Mouse (Mus musculus) hindbrain, embryonic 11.5 days (tissue): ENCODE data around the gene Dag1. TPM values are rescaled to one million over a fixed set of nuclear protein-coding genes. Genes with fewer than 3 reads are reported as not detected.

Source experiments
- ATAC-seq: fragments of 200-750 bp; cut with Nextera tagmentation; 2 replicates; pipeline ENCODE4 v1.8.0; 2017; ENCODE audit warnings: mild to moderate bottlenecking, moderate TSS enrichment, moderate library complexity; ENCODE audit not compliant: low FRiP score
- DNase-seq: peaks from one replicate; pipeline ENCODE4 v3.0.0-alpha.2; 2015; ENCODE audit warnings: low spot score
- H3K27ac ChIP-seq: fragments of 300-500 bp; sonication (generic); 2 replicates; pipeline ENCODE4 v1.5.1; 2014; ENCODE audit warnings: mild to moderate bottlenecking, low read depth, low read length
- H3K27me3 ChIP-seq: fragments of 300-500 bp; sonication (generic); 2 replicates; pipeline ENCODE4 v1.6.1; 2014; ENCODE audit warnings: mild to moderate bottlenecking, low read length, moderate library complexity, mixed read lengths; ENCODE audit not compliant: control insufficient read depth, insufficient read depth
- H3K36me3 ChIP-seq: fragments of 300-500 bp; sonication (generic); 2 replicates; pipeline ENCODE4 v1.6.1; 2014; ENCODE audit warnings: mild to moderate bottlenecking, low read length, moderate library complexity, mixed read lengths; ENCODE audit not compliant: control insufficient read depth, insufficient read depth
- H3K4me1 ChIP-seq: fragments of 300-500 bp; sonication (generic); replicated peaks from 2 replicates; pipeline ENCODE4 v1.6.1; 2014; ENCODE audit warnings: low read length, mixed read lengths; ENCODE audit not compliant: control insufficient read depth, insufficient read depth
- H3K4me2 ChIP-seq: fragments of 300-500 bp; sonication (generic); replicated peaks from 2 replicates; pipeline ENCODE4 v1.6.1; 2014; ENCODE audit warnings: mild to moderate bottlenecking, low read depth, low read length
- H3K4me3 ChIP-seq: fragments of 300-500 bp; sonication (generic); 2 replicates; pipeline ENCODE4 v1.5.1; 2014; ENCODE audit warnings: low read depth, low read length
- H3K9ac ChIP-seq: fragments of 300-500 bp; sonication (generic); 2 replicates; pipeline ENCODE4 v1.6.1; 2014; ENCODE audit warnings: low read depth, low read length
- H3K9me3 ChIP-seq: fragments of 300-500 bp; sonication (generic); 2 replicates; pipeline ENCODE4 v1.6.1; 2016; ENCODE audit warnings: low read length; ENCODE audit not compliant: control insufficient read depth
- WGBS: fragments of 180-500 bp; shearing (Covaris S2); extraction: QIAGEN DNeasy Blood & Tissue Kit; methylation state at CpG from one replicate; pipeline ENCODE4 v1.1.7; 2014; 5-methylcytosine and 5-hydroxymethylcytosine counted together
- polyA plus RNA-seq: library from polyadenylated mRNA; unstranded; fragments of >200 nt; fragmentation: Nextera tagmentation; extraction: Ambion mirVana; gene quantifications from 2 replicates; pipeline ENCODE4 v1.2.1, GENCODE M21; 2014

Gene Dag1
- polyA plus RNA-seq, 1 experiment from 2014 or later = 51.0 TPM

- WGBS = 63% methylated on average over 5 of the region's 5 CpGs
- DNase-seq = no peak
- Histone ChIP-seq H3K27ac (no peak overlapping the region), H3K4me1 (no peaks in the 10 kb centered on the region), H3K27me3 (no peaks in the 10 kb centered on the region), H3K4me3 (no peak overlapping the region), H3K36me3 (no peaks in the 10 kb centered on the region), H3K4me2 (no peak overlapping the region), H3K9ac (no peak overlapping the region), H3K9me3 (no peaks in the 10 kb centered on the region)
- ATAC-seq = no peak
These were observed 14.8 kb downstream of the Dag1 start for GRCm38 (mm10) chr9:108248957-108249356.

GRCm38 (mm10) chr9:108244984-108245383 lies 18.8 kb downstream of the Dag1 start:
- H3K36me3 ChIP-seq = no peaks in the 10 kb centered on the region
- H3K4me3 ChIP-seq = no peak overlapping the region
- WGBS = 85% methylated on average over 3 of the region's 3 CpGs
- ATAC-seq (no peak), DNase-seq (no peak)
- no peak overlapping the region for H3K4me2 ChIP-seq
- H3K4me1 ChIP-seq = no peaks in the 10 kb centered on the region
- H3K27ac ChIP-seq = no peak overlapping the region
- H3K9me3 ChIP-seq = no peaks in the 10 kb centered on the region
- H3K9ac ChIP-seq = no peak overlapping the region
- no peaks in the 10 kb centered on the region for H3K27me3 ChIP-seq

DNA sequence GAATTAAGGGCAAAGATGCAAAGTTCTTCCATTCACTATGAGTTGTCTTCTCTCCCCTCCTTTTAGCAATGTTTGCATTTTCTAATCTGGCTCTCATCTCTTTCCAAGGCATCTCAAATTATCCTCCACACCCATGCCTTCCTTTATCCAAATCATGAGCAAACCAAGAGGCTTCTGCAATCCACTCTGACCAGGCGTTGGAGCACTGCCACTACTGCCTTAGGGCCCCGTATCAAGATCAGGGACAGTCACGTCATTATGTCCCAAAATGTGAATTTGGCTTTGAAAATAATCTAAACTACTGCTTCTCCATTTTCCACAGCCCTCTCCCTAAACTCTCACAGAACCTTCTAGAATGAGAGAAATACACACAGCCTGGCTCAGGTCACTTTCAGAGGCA lies 19.2 kb downstream of the Dag1 start:
- Histone ChIP-seq H3K36me3 (no peaks in the 10 kb centered on the region), H3K9ac (no peak overlapping the region), H3K27ac (no peak overlapping the region), H3K4me1 (no peaks in the 10 kb centered on the region), H3K4me2 (no peak overlapping the region), H3K27me3 (no peaks in the 10 kb centered on the region), H3K4me3 (no peak overlapping the region), H3K9me3 (no peaks in the 10 kb centered on the region)
- WGBS = 95% methylated on average over 3 of the region's 3 CpGs
- no peak for ATAC-seq
- DNase-seq = no peak

GRCm38 (mm10) chr9:108239951-108240350 lies 23.8 kb downstream of the Dag1 start:
- 79% methylated on average over 5 of the region's 5 CpGs for WGBS
- Histone ChIP-seq H3K36me3 (no peaks in the 10 kb centered on the region), H3K27ac (no peak overlapping the region), H3K9ac (no peak overlapping the region), H3K4me2 (no peak overlapping the region), H3K27me3 (no peaks in the 10 kb centered on the region), H3K4me3 (no peak overlapping the region), H3K4me1 (no peaks in the 10 kb centered on the region), H3K9me3 (no peaks in the 10 kb centered on the region)
- DNase-seq (no peak), ATAC-seq (no peak)

GRCm38 (mm10) chr9:108238831-108239230 lies 24.9 kb downstream of the Dag1 start:
- H3K9me3 ChIP-seq = no peaks in the 10 kb centered on the region
- no peak overlapping the region for H3K4me3 ChIP-seq
- DNase-seq = no peak
- WGBS = 74% methylated on average over 3 of the region's 3 CpGs
- no peak overlapping the region for H3K27ac ChIP-seq
- no peak for ATAC-seq
- no peak overlapping the region for H3K4me2 ChIP-seq
- no peaks in the 10 kb centered on the region for H3K4me1 ChIP-seq
- no peaks in the 10 kb centered on the region for H3K36me3 ChIP-seq
- H3K27me3 ChIP-seq = no peaks in the 10 kb centered on the region
- no peak overlapping the region for H3K9ac ChIP-seq

DNA sequence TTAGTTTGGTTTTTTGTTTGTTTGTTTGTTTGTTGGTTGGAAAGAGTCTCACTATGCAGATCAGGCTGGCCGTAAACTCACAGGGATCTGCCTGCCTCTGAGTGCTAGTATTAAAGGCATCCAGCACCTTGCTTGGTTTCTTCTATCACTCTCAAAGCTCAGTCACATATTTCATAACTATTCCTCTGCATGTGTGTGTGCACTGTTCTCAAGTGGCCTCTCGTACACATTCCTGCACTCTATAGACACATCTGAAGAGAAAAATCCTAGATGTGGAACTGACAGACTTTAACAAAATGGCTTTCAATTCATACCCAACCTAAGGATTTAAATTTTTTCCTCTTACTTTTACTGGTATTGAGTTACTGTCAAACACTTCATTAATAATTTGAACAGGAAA lies 25.4 kb downstream of the Dag1 start:
- no peaks in the 10 kb centered on the region for H3K36me3 ChIP-seq
- no peak overlapping the region for H3K9ac ChIP-seq
- H3K4me1 ChIP-seq = no peaks in the 10 kb centered on the region
- H3K27ac ChIP-seq = no peak overlapping the region
- DNase-seq (no peak), ATAC-seq (no peak)
- no peaks in the 10 kb centered on the region for H3K9me3 ChIP-seq
- WGBS = 83% methylated on average over 2 of the region's 2 CpGs
- H3K4me3 ChIP-seq = no peak overlapping the region
- no peaks in the 10 kb centered on the region for H3K27me3 ChIP-seq
- no peak overlapping the region for H3K4me2 ChIP-seq

DNA sequence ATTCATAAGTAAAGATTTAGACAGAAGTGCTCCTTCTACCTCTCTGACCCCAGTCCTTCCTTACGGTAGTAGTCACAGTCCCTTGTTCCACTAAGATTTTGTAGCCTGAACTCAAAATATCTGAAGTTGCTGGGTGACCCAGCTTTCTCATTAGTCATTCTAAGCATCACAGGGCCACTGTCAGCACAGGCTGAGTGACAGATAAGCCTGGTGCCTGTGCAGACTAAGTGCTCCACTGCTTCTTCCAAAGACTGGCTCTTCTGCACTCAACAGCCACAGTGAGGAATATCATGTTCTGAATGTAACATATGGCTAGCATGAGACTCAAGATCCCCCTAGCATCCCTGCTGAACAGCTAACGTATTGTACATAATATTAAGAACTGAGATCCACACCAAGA lies 29.1 kb downstream of the Dag1 start:
- Histone ChIP-seq H3K27ac (no peak overlapping the region), H3K4me1 (no peaks in the 10 kb centered on the region), H3K4me3 (no peak overlapping the region), H3K9me3 (no peaks in the 10 kb centered on the region), H3K9ac (no peak overlapping the region), H3K4me2 (no peak overlapping the region), H3K36me3 (no peaks in the 10 kb centered on the region), H3K27me3 (no peaks in the 10 kb centered on the region)
- DNase-seq (no peak), ATAC-seq (no peak)
- 84% methylated on average over 2 of the region's 2 CpGs for WGBS

- no peaks in the 10 kb centered on the region for H3K9me3 ChIP-seq
- H3K27me3 ChIP-seq = no peaks in the 10 kb centered on the region
- ATAC-seq = no peak
- H3K4me2 ChIP-seq = no peak overlapping the region
- H3K27ac ChIP-seq = no peak overlapping the region
- no peaks in the 10 kb centered on the region; the same call in 1 of the 2 replicates for H3K4me1 ChIP-seq
- no peak overlapping the region for H3K4me3 ChIP-seq
- no peaks in the 10 kb centered on the region for H3K36me3 ChIP-seq
- 94% methylated on average over 2 of the region's 2 CpGs for WGBS
- H3K9ac ChIP-seq = no peak overlapping the region
- DNase-seq = no peak
These were observed 30.9 kb downstream of the Dag1 start for GRCm38 (mm10) chr9:108232908-108233307.

GRCm38 (mm10) chr9:108227911-108228649 lies 35.7 kb downstream of the Dag1 start:
- ATAC-seq (no peak), DNase-seq (no peak)
- no peaks in the 10 kb centered on the region; the same call in 1 of the 2 replicates for H3K4me1 ChIP-seq
- no peaks in the 10 kb centered on the region for H3K36me3 ChIP-seq
- H3K27me3 ChIP-seq = no peaks in the 10 kb centered on the region
- H3K9ac ChIP-seq = no peak overlapping the region
- H3K4me2 ChIP-seq = no peak overlapping the region
- H3K27ac ChIP-seq = no peak overlapping the region
- 48% methylated on average over 2 of the region's 2 CpGs for WGBS
- no peaks in the 10 kb centered on the region for H3K9me3 ChIP-seq
- no peak overlapping the region for H3K4me3 ChIP-seq
